Mouse (Mus musculus) kidney, postnatal 0 days (tissue): ENCODE results near the gene Mafk. TPM values are rescaled to one million over a fixed set of nuclear protein-coding genes. Genes with fewer than 3 reads are reported as not detected.

Experiments used
- ATAC-seq: fragments of 200-750 bp; cut with Nextera tagmentation; replicated peaks from 2 replicates; pipeline ENCODE4 v1.8.0; 2017; ENCODE audit warnings: low read depth, moderate number of reproducible peaks, moderate TSS enrichment, moderate library complexity; ENCODE audit not compliant: low FRiP score
- DNase-seq: peaks from one replicate; pipeline ENCODE4 v3.0.0-alpha.2; 2016; ENCODE audit warnings: low spot score
- H3K27ac ChIP-seq: fragments of 300-500 bp; sonication (generic); 2 replicates; pipeline ENCODE4 v1.5.1; 2014; ENCODE audit warnings: mild to moderate bottlenecking
- H3K27me3 ChIP-seq: fragments of 300-500 bp; sonication (generic); 2 replicates; pipeline ENCODE4 v1.6.1; 2014; ENCODE audit warnings: low read length, mixed read lengths; ENCODE audit not compliant: insufficient read depth
- H3K36me3 ChIP-seq: fragments of 300-500 bp; sonication (generic); 2 replicates; pipeline ENCODE4 v1.6.1; 2014; ENCODE audit warnings: low read length, mixed read lengths; ENCODE audit not compliant: insufficient read depth
- H3K4me1 ChIP-seq: fragments of 300-500 bp; sonication (generic); replicated peaks from 2 replicates; pipeline ENCODE4 v1.6.1; 2014; ENCODE audit warnings: antibody characterized with exemption, low read length, mixed read lengths; ENCODE audit not compliant: insufficient read depth
- H3K4me2 ChIP-seq: fragments of 300-500 bp; sonication (generic); 2 replicates; pipeline ENCODE4 v1.6.1; 2014; ENCODE audit warnings: mild to moderate bottlenecking, low read length, moderate library complexity, mixed read lengths
- H3K4me3 ChIP-seq: fragments of 300-500 bp; sonication (generic); replicated peaks from 2 replicates; pipeline ENCODE4 v1.5.1; 2014; ENCODE audit warnings: low read depth, low read length
- H3K9ac ChIP-seq: fragments of 300-500 bp; sonication (generic); 2 replicates; pipeline ENCODE4 v1.6.1; 2014; ENCODE audit warnings: low read depth, low read length
- H3K9me3 ChIP-seq: fragments of 300-500 bp; sonication (generic); replicated peaks from 2 replicates; pipeline ENCODE4 v1.6.1; 2016; ENCODE audit warnings: low read length, inconsistent platforms, mixed read lengths
- CTCF ChIP-seq: IDR thresholded peaks from 2 replicates; pipeline ENCODE4 v1.5.1; 2016; ENCODE audit warnings: antibody characterized with exemption, low read depth, mild to moderate bottlenecking, moderate library complexity
- whole genome bisulfite sequencing: fragments of 180-500 bp; shearing (Covaris S2); extraction: QIAGEN DNeasy Blood & Tissue Kit; methylation state at CpG from one replicate; pipeline ENCODE4 v1.1.7; 2014; 5-methylcytosine and 5-hydroxymethylcytosine counted together
- polyA plus RNA-seq: library from polyadenylated mRNA; unstranded; fragments of >200 nt; fragmentation: Nextera tagmentation; extraction: Ambion mirVana; gene quantifications from 2 replicates; pipeline ENCODE4 v1.2.1, GENCODE M21; 2015

The Mafk gene
- polyA plus RNA-seq, 1 experiment from 2014 or later, result 12.8 TPM

DNA sequence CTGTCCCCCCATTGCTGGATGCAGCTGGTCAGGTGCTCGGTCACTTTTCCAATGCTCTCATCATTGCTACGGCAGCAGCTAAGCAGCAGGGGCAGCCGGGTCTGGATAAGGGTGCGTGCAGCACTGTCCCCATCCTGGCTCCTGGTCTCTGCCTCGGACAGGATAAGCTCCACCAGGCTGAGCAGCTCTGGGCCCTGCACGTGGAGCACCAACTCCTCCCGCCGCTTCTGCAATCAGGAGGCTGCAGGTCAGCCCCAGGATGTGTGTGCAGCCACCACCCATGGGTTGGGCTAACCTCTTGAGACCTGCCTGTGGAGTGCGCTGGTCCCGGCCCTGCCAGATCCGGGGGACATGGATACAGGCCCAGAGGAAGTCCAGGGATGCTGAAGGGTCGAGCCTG lies 35.2 kb upstream of the Mafk start:
- ATAC-seq (no peak), DNase-seq (no peak)
- no peaks in the 10 kb centered on the region for H3K4me1 ChIP-seq
- H3K27ac ChIP-seq, result no peak overlapping the region
- H3K9ac ChIP-seq, result no peak overlapping the region
- WGBS, result 89% methylated on average over 12 of the region's 12 CpGs
- no peak overlapping the region for H3K4me2 ChIP-seq
- no peak overlapping the region for H3K4me3 ChIP-seq
- TF ChIP-seq CTCF, result no peak
- no peaks in the 10 kb centered on the region for H3K27me3 ChIP-seq
- no peaks in the 10 kb centered on the region for H3K9me3 ChIP-seq
- H3K36me3 ChIP-seq, result peaks cover 61% of the 10 kb centered on the region

DNA sequence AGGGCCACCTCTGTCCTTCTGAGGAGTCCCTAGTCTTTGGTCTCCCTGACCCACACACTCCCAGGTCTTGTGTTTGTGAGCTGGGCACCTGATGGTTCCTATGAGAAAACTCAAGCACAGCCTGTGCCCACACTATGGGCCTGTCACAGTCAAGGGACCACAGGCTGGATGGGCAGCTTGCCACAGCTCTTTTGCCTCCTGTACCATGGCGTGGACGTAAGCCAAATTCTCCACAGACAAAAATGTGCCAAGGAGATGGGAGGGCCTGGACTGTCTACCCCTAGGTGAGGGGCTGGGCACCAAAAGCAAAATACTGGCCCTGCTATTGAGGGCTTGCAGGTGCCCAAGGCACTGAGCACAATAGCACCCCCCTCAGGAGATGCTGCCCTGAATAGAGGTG lies 34.7 kb upstream of the Mafk start:
- Histone ChIP-seq H3K4me1 (no peaks in the 10 kb centered on the region), H3K27ac (no peak overlapping the region), H3K27me3 (no peaks in the 10 kb centered on the region), H3K9ac (no peak overlapping the region), H3K4me3 (no peak overlapping the region), H3K36me3 (peaks cover 62% of the 10 kb centered on the region), H3K9me3 (no peaks in the 10 kb centered on the region), H3K4me2 (no peak overlapping the region)
- TF ChIP-seq CTCF, result no peak
- no peak for DNase-seq
- 93% methylated on average over 2 of the region's 2 CpGs for WGBS
- no peak for ATAC-seq

DNA sequence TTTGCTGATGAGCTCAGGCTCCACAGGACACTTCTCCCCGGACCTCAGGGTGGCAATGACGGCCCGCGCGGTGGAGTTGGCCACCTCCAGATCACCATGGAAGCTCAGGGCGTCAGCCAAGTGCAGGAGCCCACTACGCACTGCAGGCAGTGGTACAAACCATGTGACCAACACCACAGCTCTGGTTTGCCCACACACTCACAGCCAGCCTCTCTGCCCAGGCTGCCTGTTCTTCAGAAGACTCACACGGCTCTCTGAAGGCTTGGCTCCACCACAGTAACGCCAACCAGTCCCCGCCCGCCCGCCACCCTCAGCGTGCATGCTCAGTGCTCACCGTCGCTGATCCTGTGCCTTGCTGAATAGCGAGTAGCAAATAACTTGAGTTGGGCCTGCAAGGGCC lies 33.2 kb upstream of the Mafk start:
- ATAC-seq, result no peak
- WGBS, result 83% methylated on average over 16 of the region's 16 CpGs
- peaks cover 71% of the 10 kb centered on the region for H3K36me3 ChIP-seq

DNA sequence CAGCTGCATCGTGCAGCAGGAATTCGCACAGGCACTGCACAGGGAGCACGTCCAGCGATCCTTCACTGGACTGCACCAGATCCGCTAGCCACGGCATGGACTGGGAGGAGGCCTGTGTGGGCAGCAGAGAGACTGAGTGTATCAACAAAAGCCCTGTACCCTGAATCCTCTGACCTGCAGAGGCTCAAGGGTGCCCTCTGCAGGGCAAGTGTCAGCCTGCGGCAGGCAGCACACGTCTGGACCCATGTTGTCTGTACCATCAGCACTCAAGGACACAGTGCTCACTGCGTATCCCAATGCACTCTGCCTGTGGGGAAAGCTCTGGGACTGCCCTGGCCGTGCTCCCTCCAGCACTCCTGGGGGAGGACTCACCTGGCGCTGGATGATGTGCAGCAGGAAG lies 27.0 kb upstream of the Mafk start:
- ATAC-seq, result no peak
- H3K36me3 ChIP-seq, result peaks cover 78% of the 10 kb centered on the region
- H3K4me2 ChIP-seq, result no peak overlapping the region
- 66% methylated on average over 11 of the region's 11 CpGs for WGBS
- H3K9ac ChIP-seq, result no peak overlapping the region
- H3K9me3 ChIP-seq, result no peaks in the 10 kb centered on the region
- no peaks in the 10 kb centered on the region for H3K4me1 ChIP-seq
- peak; percentile 39 for DNase-seq
- no peak overlapping the region for H3K27ac ChIP-seq
- H3K4me3 ChIP-seq, result no peak overlapping the region
- H3K27me3 ChIP-seq, result no peaks in the 10 kb centered on the region
- peak; percentile 64 for TF ChIP-seq CTCF

More for the DNA sequence above, 33.2 kb upstream of the Mafk start:
- Histone ChIP-seq H3K4me1 (no peaks in the 10 kb centered on the region), H3K4me2 (no peak overlapping the region), H3K9ac (no peak overlapping the region), H3K27me3 (no peaks in the 10 kb centered on the region), H3K4me3 (no peak overlapping the region), H3K27ac (no peak overlapping the region), H3K9me3 (no peaks in the 10 kb centered on the region)
- no peak for DNase-seq
- no peak for TF ChIP-seq CTCF

DNA sequence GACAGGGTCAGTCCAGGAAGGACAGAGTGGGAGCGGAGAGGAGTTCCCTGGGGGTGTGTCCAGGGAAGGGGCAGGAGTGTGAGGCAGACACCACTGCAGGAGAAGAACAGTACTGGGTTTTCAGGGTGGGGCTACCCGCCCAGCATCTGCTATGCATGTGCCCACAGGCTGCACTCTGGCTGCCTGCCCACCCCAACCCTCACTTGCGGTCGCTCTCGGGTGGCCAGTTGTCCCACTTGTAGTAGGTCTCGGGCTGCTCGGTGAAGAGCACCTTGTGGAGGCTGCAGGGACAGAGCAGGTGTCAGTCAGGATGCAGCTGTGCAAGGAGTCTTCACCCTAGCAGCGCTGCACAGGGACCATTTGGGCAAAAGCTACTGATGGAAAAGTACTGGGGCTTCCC lies 23.1 kb upstream of the Mafk start:
- DNase-seq, result no peak
- Histone ChIP-seq H3K4me2 (no peak overlapping the region), H3K9ac (no peak overlapping the region), H3K4me3 (no peak overlapping the region), H3K9me3 (no peaks in the 10 kb centered on the region), H3K27ac (no peak overlapping the region), H3K36me3 (peaks cover 74% of the 10 kb centered on the region), H3K27me3 (no peaks in the 10 kb centered on the region), H3K4me1 (no peaks in the 10 kb centered on the region)
- no peak for ATAC-seq
- 92% methylated on average over 8 of the region's 8 CpGs for WGBS
- TF ChIP-seq CTCF, result no peak

DNA sequence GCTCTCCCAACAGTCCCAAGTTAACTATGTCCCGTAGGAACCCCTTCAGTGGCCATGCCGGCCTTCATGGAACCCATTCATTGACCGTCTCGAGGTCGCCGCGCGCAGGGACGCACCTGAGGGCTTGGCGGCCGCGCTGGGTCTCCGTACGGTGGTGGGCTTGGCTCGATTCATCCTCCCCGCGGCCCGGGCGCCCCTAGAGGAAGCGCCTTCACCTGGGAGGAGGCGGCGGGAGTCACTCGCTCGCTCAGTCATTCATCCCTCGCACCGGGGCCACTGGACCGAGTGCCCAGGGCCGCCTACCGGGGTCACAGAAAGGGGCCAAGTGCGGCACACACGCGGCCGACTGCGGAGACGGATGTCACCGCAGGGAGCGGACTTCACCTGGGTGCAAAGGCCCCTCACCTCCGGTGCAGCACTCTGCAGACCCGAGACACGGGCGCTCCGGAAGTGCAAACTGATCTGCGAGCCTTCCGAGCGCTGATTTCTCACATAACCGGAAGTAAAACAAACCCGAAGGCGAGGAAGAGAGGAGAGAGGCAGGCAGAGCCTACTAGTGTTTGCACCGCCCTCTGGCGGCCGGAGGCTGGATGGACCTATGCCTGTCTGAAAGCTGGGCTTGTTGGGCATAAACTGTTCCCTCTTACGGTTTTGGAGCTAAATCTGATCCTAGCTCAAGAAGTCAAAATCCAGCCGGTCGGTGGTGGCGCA lies 15.9 kb upstream of the Mafk start, which contains the start of gene Ints1:
Gene Ints1 (minus strand): TSS at position 459 of the 711 bp plus-strand sequence.
- ATAC-seq, result peak; percentile 89
- Histone ChIP-seq H3K4me3 (peak within 1 kb of the TSS; percentile 78), H3K27ac (no peak within 1 kb of the TSS; the same call in 1 of the 2 replicates), H3K9ac (peak within 1 kb of the TSS; percentile 74), H3K9me3 (no peaks in the 10 kb centered on the region), H3K4me1 (peaks cover 9% of the 10 kb centered on the region; the same call in 1 of the 2 replicates), H3K36me3 (peaks cover 23% of the 10 kb centered on the region), H3K27me3 (no peaks in the 10 kb centered on the region), H3K4me2 (peak within 1 kb of the TSS; percentile 87)
- TF ChIP-seq CTCF, result peak; percentile 97
- peak; percentile 98 for DNase-seq
- WGBS, result 2% methylated on average over 55 of the region's 55 CpGs
